Comparison of ENCODE assay signal across 30 mouse cellular contexts in genomic region chr12:85559299-85559698, GRCm38 (mm10). TPM values are rescaled to one million over a fixed set of nuclear protein-coding genes. Genes with fewer than 3 reads are reported as not detected.
DNase-seq lines count a peak whose midpoint lies in the region; ATAC-seq and TF ChIP-seq lines count a peak whose summit lies in the region.
"Had no signal": no experiment of that assay in that cellular context is flagged by ENCODE, and none has a peak within 500 bp of the region (broad histone marks: within the 10 kb centered on the region; RNA-seq: fewer than 3 reads in every experiment).

No protein-coding gene starts in this region.

- no peak overlapping the region for H3K9ac ChIP-seq in lung, postnatal 0 days (replicated peaks; ENCODE audit: low read depth)
- H3K9ac ChIP-seq in forebrain, embryonic 15.5 days (replicated peaks), result no peak overlapping the region
- H3K9ac ChIP-seq: embryonic facial prominence, embryonic 13.5 days; heart, embryonic 15.5 days; hindbrain, embryonic 13.5 days; limb, embryonic 13.5 days; liver, embryonic 12.5 days; midbrain, embryonic 12.5 days; neural tube, embryonic 13.5 days had no signal

- H3K27me3 ChIP-seq in lung, postnatal 0 days (replicated peaks; ENCODE audit: insufficient read depth, low read length), result no peaks in the 10 kb centered on the region
- no peaks in the 10 kb centered on the region for H3K27me3 ChIP-seq in forebrain, embryonic 15.5 days
- H3K27me3 ChIP-seq: embryonic facial prominence, embryonic 13.5 days; heart, embryonic 15.5 days; limb, embryonic 13.5 days; midbrain, embryonic 12.5 days; neural tube, embryonic 13.5 days; Patski had no signal

- no peak overlapping the region for H3K4me3 ChIP-seq in lung, postnatal 0 days (ENCODE audit: low read depth, low read length)
- H3K4me3 ChIP-seq in forebrain, embryonic 15.5 days, result no peak overlapping the region
- H3K4me3 ChIP-seq: embryonic facial prominence, embryonic 13.5 days; erythroblast, embryonic 14.5 days; heart, embryonic 10.5 days; heart, embryonic 15.5 days; hindbrain, embryonic 13.5 days; limb, embryonic 13.5 days; liver, embryonic 12.5 days; midbrain, embryonic 12.5 days; neural tube, embryonic 13.5 days had no signal

- no peak for ATAC-seq in lung, postnatal 0 days
- ATAC-seq in megakaryocyte progenitor cell, adult 5-6 weeks (replicated peaks; ENCODE audit: poor library complexity), result peak; percentile 85
- ATAC-seq in forebrain, embryonic 15.5 days (replicated peaks), result no peak
- no peak for ATAC-seq in monocyte, adult 5-6 weeks (replicated peaks; ENCODE audit: insufficient number of reproducible peaks, low FRiP score, low TSS enrichment, poor library complexity, severe bottlenecking)
- ATAC-seq: intestine, postnatal 0 days; liver, embryonic 12.5 days; Patski had no signal

- 58% methylated on average over 10 of the region's 10 CpGs for WGBS in lung, postnatal 0 days
- WGBS in forebrain, embryonic 15.5 days, result 82% methylated on average over 10 of the region's 10 CpGs

- H3K27ac ChIP-seq in lung, postnatal 0 days (ENCODE audit: low read length), result no peak overlapping the region
- H3K27ac ChIP-seq in forebrain, embryonic 15.5 days (replicated peaks), result no peak overlapping the region
- H3K27ac ChIP-seq: embryonic facial prominence, embryonic 13.5 days; heart, embryonic 10.5 days; heart, embryonic 15.5 days; hindbrain, embryonic 13.5 days; limb, embryonic 13.5 days; liver, embryonic 12.5 days; midbrain, embryonic 12.5 days; neural tube, embryonic 13.5 days had no signal

- no peaks in the 10 kb centered on the region for H3K4me1 ChIP-seq in lung, postnatal 0 days (ENCODE audit: insufficient read depth, low read depth, low read length)
- no peaks in the 10 kb centered on the region for H3K4me1 ChIP-seq in forebrain, embryonic 15.5 days
- H3K4me1 ChIP-seq: embryonic facial prominence, embryonic 13.5 days; heart, embryonic 10.5 days; heart, embryonic 15.5 days; liver, embryonic 12.5 days; midbrain, embryonic 12.5 days had no signal

- no peaks in the 10 kb centered on the region for H3K36me3 ChIP-seq in lung, postnatal 0 days (ENCODE audit: insufficient read depth, low read length)
- no peaks in the 10 kb centered on the region for H3K36me3 ChIP-seq in forebrain, embryonic 15.5 days
- H3K36me3 ChIP-seq: embryonic facial prominence, embryonic 13.5 days; heart, embryonic 10.5 days; heart, embryonic 15.5 days; hindbrain, embryonic 13.5 days; limb, embryonic 13.5 days; liver, embryonic 12.5 days; midbrain, embryonic 12.5 days; neural tube, embryonic 13.5 days had no signal

- no peak for TF ChIP-seq CTCF in lung, postnatal 0 days (IDR thresholded peaks at IDR 0.05)

- no peak overlapping the region for H3K4me2 ChIP-seq in lung, postnatal 0 days (replicated peaks; ENCODE audit: low read depth, low read length)
- no peak overlapping the region for H3K4me2 ChIP-seq in forebrain, embryonic 15.5 days (replicated peaks)
- H3K4me2 ChIP-seq: embryonic facial prominence, embryonic 13.5 days; heart, embryonic 15.5 days; hindbrain, embryonic 13.5 days; limb, embryonic 13.5 days; liver, embryonic 12.5 days; midbrain, embryonic 12.5 days; neural tube, embryonic 13.5 days had no signal

- DNase-seq in cerebellum, postnatal 14 days, result peak; percentile 31 to 50
- DNase-seq in cerebellum, adult 9-10 months, result no peak
- peak; percentile 34 for DNase-seq in lung, postnatal 0 days (ENCODE audit: low spot score)
- no peak for DNase-seq in lung, postnatal 36 days
- DNase-seq in MEL-GATA-1-ER (ENCODE audit: extremely low read depth, low read depth), result peak; percentile 65
- DNase-seq: adrenal gland, postnatal 14 days; cerebellum, adult 18-20 months; cerebellum, postnatal 36 days; gastrocnemius, postnatal 10 days; kidney, postnatal 14 days; layer of hippocampus, adult 9-11 months; lung, adult 18-20 months; lung, postnatal 10 days; retina, postnatal 1 day; right cerebral cortex, postnatal 14 days; thymus, postnatal 14 days had no signal

- TF ChIP-seq EP300 in lung, postnatal 0 days (IDR thresholded peaks at IDR 0.05), result no peak

- no peaks in the 10 kb centered on the region for H3K9me3 ChIP-seq in lung, postnatal 0 days (ENCODE audit: low read length)
- no peaks in the 10 kb centered on the region for H3K9me3 ChIP-seq in forebrain, embryonic 15.5 days
- H3K9me3 ChIP-seq: embryonic facial prominence, embryonic 13.5 days; heart, embryonic 10.5 days; heart, embryonic 15.5 days; hindbrain, embryonic 13.5 days; limb, embryonic 13.5 days; liver, embryonic 12.5 days; midbrain, embryonic 12.5 days; neural tube, embryonic 13.5 days had no signal

RNA-seq across cellular contexts. Expression of gene Jdp2, which starts 39.5 kb away (rescaled TPM):
- polyA plus RNA-seq in lung, postnatal 0 days (2015; fragmentation: Nextera tagmentation; extraction: Ambion mirVana), result 1.2 and 1.4 TPM in 2 replicates
- total RNA-seq in megakaryocyte progenitor cell, adult 5-6 weeks (2015), result 12.9 and 18.0 TPM in 2 replicates
- total RNA-seq in megakaryocyte progenitor cell, adult 5-6 weeks (2017), result 38.1 and 46.1 TPM in 2 replicates
- polyA plus RNA-seq in forebrain, embryonic 15.5 days (2015; fragmentation: Nextera tagmentation; extraction: Ambion mirVana), result 0.10 and 0.50 TPM in 2 replicates
- total RNA-seq in monocyte, adult 5-6 weeks (2017), result 28.2 to 43.6 TPM (median 32.9 TPM) in 3 replicates

Comparison
In these comparisons a context has a peak if more than half of its experiments do, and no peak if none do; other contexts are left out.
1. DNase-seq: peak in cerebellum, postnatal 14 days (2 of 2), lung, postnatal 0 days (single experiment) and MEL-GATA-1-ER (single experiment); none in cerebellum, adult 9-10 months (single experiment) and lung, postnatal 36 days (single experiment).